Mouse (Mus musculus) embryonic facial prominence, embryonic 10.5 days (tissue): ENCODE results near the gene Lrp1. TPM values are rescaled to one million over a fixed set of nuclear protein-coding genes. Genes with fewer than 3 reads are reported as not detected.
A peak's percentile ranks its signal among the peaks of the same experiment; 100 is the strongest.

Source experiments
- DNase-seq: peaks from one replicate; pipeline ENCODE4 v3.0.0-alpha.2; 2017; ENCODE audit warnings: low spot score
- H3K27ac ChIP-seq: fragments of 300-500 bp; sonication (generic); replicated peaks from 2 replicates; pipeline ENCODE4 v1.5.1; 2016; ENCODE audit warnings: mild to moderate bottlenecking
- H3K27me3 ChIP-seq: fragments of 300-500 bp; sonication (generic); replicated peaks from 2 replicates; pipeline ENCODE4 v1.6.1; 2016; ENCODE audit warnings: low read depth, mild to moderate bottlenecking; ENCODE audit not compliant: poor library complexity, severe bottlenecking
- H3K36me3 ChIP-seq: fragments of 300-500 bp; sonication (generic); replicated peaks from 2 replicates; pipeline ENCODE4 v1.6.1; 2016; ENCODE audit warnings: mild to moderate bottlenecking, moderate library complexity
- H3K4me1 ChIP-seq: fragments of 300-500 bp; sonication (generic); 2 replicates; pipeline ENCODE4 v1.6.1; 2016
- H3K4me3 ChIP-seq: fragments of 300-500 bp; sonication (generic); 2 replicates; pipeline ENCODE4 v1.5.1; 2016; ENCODE audit warnings: mild to moderate bottlenecking, moderate library complexity
- H3K9me3 ChIP-seq: fragments of 300-500 bp; sonication (generic); 2 replicates; pipeline ENCODE4 v1.6.1; 2016; ENCODE audit warnings: mild to moderate bottlenecking
- WGBS: fragments of 180-500 bp; shearing (Covaris S2); methylation state at CpG from one replicate; pipeline ENCODE4 v1.1.7; 2016; 5-methylcytosine and 5-hydroxymethylcytosine counted together
- polyA plus RNA-seq: library from polyadenylated mRNA; unstranded; fragments of >200 nt; fragmentation: Nextera tagmentation; extraction: Ambion mirVana; gene quantifications from 2 replicates; pipeline ENCODE4 v1.2.1, GENCODE M21; 2016

Gene Lrp1
- polyA plus RNA-seq, 1 experiment from 2014 or later, result 70.6 TPM

GRCm38 (mm10) chr10:127641861-127642771, 21.2 kb upstream of the Lrp1 start:
- H3K36me3 ChIP-seq, result no peaks in the 10 kb centered on the region
- DNase-seq, result peak; percentile 88
- H3K9me3 ChIP-seq, result no peaks in the 10 kb centered on the region
- peaks cover 33% of the 10 kb centered on the region for H3K27me3 ChIP-seq
- H3K4me3 ChIP-seq, result peak overlapping the region; percentile 56
- H3K27ac ChIP-seq, result peak overlapping the region; percentile 86
- WGBS, result 5% methylated on average over 19 of the region's 19 CpGs
- H3K4me1 ChIP-seq, result peaks cover 29% of the 10 kb centered on the region

- no peak overlapping the region for H3K4me3 ChIP-seq
- H3K27me3 ChIP-seq, result peaks cover 33% of the 10 kb centered on the region
- DNase-seq, result no peak
- H3K27ac ChIP-seq, result no peak overlapping the region
- H3K36me3 ChIP-seq, result no peaks in the 10 kb centered on the region
- no peaks in the 10 kb centered on the region for H3K9me3 ChIP-seq
- 69% methylated on average over 5 of the region's 5 CpGs for WGBS
- H3K4me1 ChIP-seq, result peaks cover 29% of the 10 kb centered on the region
Observed at GRCm38 (mm10) chr10:127640421-127640820, 19.5 kb upstream of the Lrp1 start.

- H3K4me3 ChIP-seq, result no peak overlapping the region
- H3K27ac ChIP-seq, result no peak overlapping the region
- no peaks in the 10 kb centered on the region for H3K9me3 ChIP-seq
- H3K36me3 ChIP-seq, result no peaks in the 10 kb centered on the region
- no peak for DNase-seq
- 80% methylated on average over 7 of the region's 7 CpGs for WGBS
- no peaks in the 10 kb centered on the region for H3K27me3 ChIP-seq
- H3K4me1 ChIP-seq, result peaks cover 7% of the 10 kb centered on the region; the same call in 1 of the 2 replicates
Observed at GRCm38 (mm10) chr10:127632668-127633271, 11.8 kb upstream of the Lrp1 start.

- no peak overlapping the region for H3K27ac ChIP-seq
- H3K36me3 ChIP-seq, result no peaks in the 10 kb centered on the region
- no peak for DNase-seq
- H3K4me3 ChIP-seq, result no peak overlapping the region
- WGBS, result 80% methylated on average over 10 of the region's 10 CpGs
- H3K9me3 ChIP-seq, result peaks cover 4% of the 10 kb centered on the region
- H3K27me3 ChIP-seq, result no peaks in the 10 kb centered on the region
- peaks cover 7% of the 10 kb centered on the region; the same call in 1 of the 2 replicates for H3K4me1 ChIP-seq
Observed at GRCm38 (mm10) chr10:127631261-127632214, 10.6 kb upstream of the Lrp1 start.

- Histone ChIP-seq H3K27me3 (no peaks in the 10 kb centered on the region), H3K27ac (no peak overlapping the region), H3K9me3 (peaks cover 10% of the 10 kb centered on the region), H3K36me3 (no peaks in the 10 kb centered on the region), H3K4me3 (no peak overlapping the region), H3K4me1 (peaks cover 14% of the 10 kb centered on the region)
- no peak for DNase-seq
- WGBS, result 83% methylated on average over 3 of the region's 3 CpGs
Observed at GRCm38 (mm10) chr10:127626433-127626832, 5.5 kb upstream of the Lrp1 start.

GRCm38 (mm10) chr10:127623439-127624216, 2.7 kb upstream of the Lrp1 start:
- H3K4me3 ChIP-seq, result no peak overlapping the region
- H3K27me3 ChIP-seq, result no peaks in the 10 kb centered on the region
- H3K36me3 ChIP-seq, result no peaks in the 10 kb centered on the region
- 94% methylated on average over 6 of the region's 6 CpGs for WGBS
- DNase-seq, result no peak
- H3K27ac ChIP-seq, result no peak overlapping the region
- peaks cover 10% of the 10 kb centered on the region for H3K9me3 ChIP-seq
- H3K4me1 ChIP-seq, result peaks cover 34% of the 10 kb centered on the region

GRCm38 (mm10) chr10:127622661-127623060, 1.7 kb upstream of the Lrp1 start:
- H3K4me1 ChIP-seq, result peaks cover 43% of the 10 kb centered on the region
- no peaks in the 10 kb centered on the region for H3K27me3 ChIP-seq
- peaks cover 10% of the 10 kb centered on the region for H3K9me3 ChIP-seq
- H3K36me3 ChIP-seq, result 0 out of 2 replicates have a peak, but pooled peaks cover 4% of the 10 kb centered on the region
- H3K4me3 ChIP-seq, result no peak overlapping the region
- 63% methylated on average over 4 of the region's 4 CpGs for WGBS
- DNase-seq, result no peak
- 0 out of 2 replicates have a peak overlapping the region, but pooled peaks have one; percentile 96 for H3K27ac ChIP-seq

- Histone ChIP-seq H3K9me3 (peaks cover 10% of the 10 kb centered on the region), H3K27me3 (no peaks in the 10 kb centered on the region), H3K36me3 (peaks cover 4% of the 10 kb centered on the region; the same call in 1 of the 2 replicates), H3K4me1 (peaks cover 50% of the 10 kb centered on the region), H3K27ac (peak overlapping the region; percentile 96), H3K4me3 (peak overlapping the region; percentile 91)
- DNase-seq, result peak; percentile 73
- WGBS, result under 1% methylated on average over 13 of the region's 13 CpGs
Observed at GRCm38 (mm10) chr10:127622057-127622392, 1.1 kb upstream of the Lrp1 start.

GRCm38 (mm10) chr10:127621191-127622056, 476 bp upstream of the Lrp1 start:
- Histone ChIP-seq H3K27me3 (no peaks in the 10 kb centered on the region), H3K4me1 (peaks cover 56% of the 10 kb centered on the region), H3K27ac (peak overlapping the region; percentile 96), H3K9me3 (peaks cover 5% of the 10 kb centered on the region), H3K36me3 (peaks cover 4% of the 10 kb centered on the region; the same call in 1 of the 2 replicates), H3K4me3 (peak overlapping the region; percentile 91)
- WGBS, result under 1% methylated on average over 39 of the region's 39 CpGs
- DNase-seq, result peak; percentile 93

GRCm38 (mm10) chr10:127619941-127620405, 975 bp downstream of the Lrp1 start:
- Histone ChIP-seq H3K36me3 (peaks cover 4% of the 10 kb centered on the region; the same call in 1 of the 2 replicates), H3K9me3 (no peaks in the 10 kb centered on the region), H3K27me3 (no peaks in the 10 kb centered on the region), H3K4me3 (peak overlapping the region; percentile 91), H3K4me1 (peaks cover 70% of the 10 kb centered on the region), H3K27ac (peak overlapping the region; percentile 96)
- 1% methylated on average over 12 of the region's 12 CpGs for WGBS
- peak; percentile 69 for DNase-seq
